Mouse (Mus musculus): ENCODE measurements around the gene C2cd4c. TPM values are rescaled to one million over a fixed set of nuclear protein-coding genes. Genes with fewer than 3 reads are reported as not detected.

The C2cd4c gene
- polyA plus RNA-seq, 1 experiment from 2014 or later = not detected

Other genes with a start within 250 kb of the C2cd4c start
- gene Vmn2r83, start 145.3 kb downstream of the C2cd4c start, polyA plus RNA-seq (2015; fragmentation: Nextera tagmentation; extraction: Ambion mirVana) = not detected in 2 replicates
- 19.8 and 23.4 TPM in 2 replicates for gene Plpp2, start 80.2 kb downstream of the C2cd4c start, polyA plus RNA-seq (2015; fragmentation: Nextera tagmentation; extraction: Ambion mirVana)
- gene Mier2, start 58.8 kb downstream of the C2cd4c start, polyA plus RNA-seq (2015; fragmentation: Nextera tagmentation; extraction: Ambion mirVana) = 71.0 and 73.6 TPM in 2 replicates
- gene Theg, start 26.7 kb downstream of the C2cd4c start, polyA plus RNA-seq (2015; fragmentation: Nextera tagmentation; extraction: Ambion mirVana) = not detected in 2 replicates
- 11.7 and 13.7 TPM in 2 replicates for gene Shc2, start 23.9 kb upstream of the C2cd4c start, polyA plus RNA-seq (2015; fragmentation: Nextera tagmentation; extraction: Ambion mirVana)
- not detected in 2 replicates for gene Odf3l2, start 31.7 kb upstream of the C2cd4c start, polyA plus RNA-seq (2015; fragmentation: Nextera tagmentation; extraction: Ambion mirVana)
- gene Madcam1, start 50.5 kb upstream of the C2cd4c start, polyA plus RNA-seq (2015; fragmentation: Nextera tagmentation; extraction: Ambion mirVana) = 11.3 and 11.8 TPM in 2 replicates
- gene Tpgs1, start 55.3 kb upstream of the C2cd4c start, polyA plus RNA-seq (2015; fragmentation: Nextera tagmentation; extraction: Ambion mirVana) = 58.1 and 62.1 TPM in 2 replicates
- gene Cdc34, start 68.2 kb upstream of the C2cd4c start, polyA plus RNA-seq (2015; fragmentation: Nextera tagmentation; extraction: Ambion mirVana) = 102 and 106 TPM in 2 replicates
- 0.81 and 0.84 TPM in 2 replicates for gene Gzmm, start 75.0 kb upstream of the C2cd4c start, polyA plus RNA-seq (2015; fragmentation: Nextera tagmentation; extraction: Ambion mirVana)
- 703 and 715 TPM in 2 replicates for gene Bsg, start 90.5 kb upstream of the C2cd4c start, polyA plus RNA-seq (2015; fragmentation: Nextera tagmentation; extraction: Ambion mirVana)
- 0.10 and 0.12 TPM in 2 replicates for gene Hcn2, start 102.6 kb upstream of the C2cd4c start, polyA plus RNA-seq (2015; fragmentation: Nextera tagmentation; extraction: Ambion mirVana)
- 42.8 and 50.9 TPM in 2 replicates for gene Polrmt, start 132.6 kb upstream of the C2cd4c start, polyA plus RNA-seq (2015; fragmentation: Nextera tagmentation; extraction: Ambion mirVana)
- gene Fgf22, start 141.1 kb upstream of the C2cd4c start, polyA plus RNA-seq (2015; fragmentation: Nextera tagmentation; extraction: Ambion mirVana) = 0.54 and 0.80 TPM in 2 replicates
- 79.2 and 96.5 TPM in 2 replicates for gene Rnf126, start 152.9 kb upstream of the C2cd4c start, polyA plus RNA-seq (2015; fragmentation: Nextera tagmentation; extraction: Ambion mirVana)
- 7.5 and 8.3 TPM in 2 replicates for gene Fstl3, start 163.2 kb upstream of the C2cd4c start, polyA plus RNA-seq (2015; fragmentation: Nextera tagmentation; extraction: Ambion mirVana)
- not detected in 2 replicates for gene Prss57, start 176.9 kb upstream of the C2cd4c start, polyA plus RNA-seq (2015; fragmentation: Nextera tagmentation; extraction: Ambion mirVana)
- gene Palm, start 179.5 kb upstream of the C2cd4c start, polyA plus RNA-seq (2015; fragmentation: Nextera tagmentation; extraction: Ambion mirVana) = 105 and 112 TPM in 2 replicates
- gene Misp, start 207.0 kb upstream of the C2cd4c start, polyA plus RNA-seq (2015; fragmentation: Nextera tagmentation; extraction: Ambion mirVana) = 2.5 and 5.2 TPM in 2 replicates
- 386 and 390 TPM in 2 replicates for gene Ptbp1, start 240.4 kb upstream of the C2cd4c start, polyA plus RNA-seq (2015; fragmentation: Nextera tagmentation; extraction: Ambion mirVana)

All from embryonic facial prominence, embryonic 13.5 days (tissue).